Mouse (Mus musculus) hindbrain, postnatal 0 days (tissue): ENCODE measurements at regions not wholly inside any gene's neighbourhood (a gene's known extent, or its start where the extent isn't known, plus 50 kb on each side); places are given as distances from the start of the nearest gene placed in this dataset.

Experiments used
- ATAC-seq: fragments of 200-750 bp; cut with Nextera tagmentation; 2 replicates; pipeline ENCODE4 v1.8.0; 2017; ENCODE audit warnings: mild to moderate bottlenecking, moderate TSS enrichment, moderate library complexity
- DNase-seq: peaks from one replicate; pipeline ENCODE4 v3.0.0-alpha.2; 2015; ENCODE audit warnings: low spot score
- H3K27ac ChIP-seq: fragments of 300-500 bp; sonication (generic); 2 replicates; pipeline ENCODE4 v1.5.1; 2014; ENCODE audit warnings: mild to moderate bottlenecking
- H3K27me3 ChIP-seq: fragments of 300-500 bp; sonication (generic); 2 replicates; pipeline ENCODE4 v1.6.1; 2014; ENCODE audit warnings: low read length, mixed read lengths; ENCODE audit not compliant: insufficient read depth
- H3K36me3 ChIP-seq: fragments of 300-500 bp; sonication (generic); 2 replicates; pipeline ENCODE4 v1.6.1; 2014; ENCODE audit warnings: low read length, mixed read lengths; ENCODE audit not compliant: insufficient read depth
- H3K4me1 ChIP-seq: fragments of 300-500 bp; sonication (generic); 2 replicates; pipeline ENCODE4 v1.6.1; 2014; ENCODE audit warnings: antibody characterized with exemption, low read length, mixed read lengths; ENCODE audit not compliant: insufficient read depth
- H3K4me2 ChIP-seq: fragments of 300-500 bp; sonication (generic); 2 replicates; pipeline ENCODE4 v1.6.1; 2014; ENCODE audit warnings: low read depth, mild to moderate bottlenecking, low read length, moderate library complexity, mixed read lengths
- H3K4me3 ChIP-seq: fragments of 300-500 bp; sonication (generic); 2 replicates; pipeline ENCODE4 v1.5.1; 2014; ENCODE audit warnings: low read length
- H3K9ac ChIP-seq: fragments of 300-500 bp; sonication (generic); replicated peaks from 2 replicates; pipeline ENCODE4 v1.6.1; 2014; ENCODE audit warnings: mild to moderate bottlenecking, low read length, moderate library complexity, mixed read lengths
- H3K9me3 ChIP-seq: fragments of 300-500 bp; sonication (generic); 2 replicates; pipeline ENCODE4 v1.6.1; 2016; ENCODE audit warnings: low read length, mixed read lengths
- CTCF ChIP-seq: IDR thresholded peaks from 2 replicates; pipeline ENCODE4 v1.5.1; 2016; ENCODE audit warnings: antibody characterized with exemption, control low read depth, low read depth
- WGBS: fragments of 180-500 bp; shearing (Covaris S2); extraction: QIAGEN DNeasy Blood & Tissue Kit; methylation state at CpG from one replicate; pipeline ENCODE4 v1.1.7; 2014; 5-methylcytosine and 5-hydroxymethylcytosine counted together

GRCm38 (mm10) chr8:126662797-126663784 is 69.3 kb upstream of the Irf2bp2 start:
- Histone ChIP-seq H3K4me1 (peaks cover 72% of the 10 kb centered on the region), H3K27me3 (no peaks in the 10 kb centered on the region), H3K9ac (peak overlapping the region; percentile 28; the same call in 1 of the 2 replicates), H3K27ac (peak overlapping the region; percentile 66), H3K4me2 (no peak overlapping the region), H3K9me3 (no peaks in the 10 kb centered on the region), H3K4me3 (no peak overlapping the region), H3K36me3 (no peaks in the 10 kb centered on the region)
- DNase-seq: no peak
- ATAC-seq: no peak
- TF ChIP-seq CTCF: no peak
- WGBS: 37% methylated on average over 14 of the region's 14 CpGs

DNA sequence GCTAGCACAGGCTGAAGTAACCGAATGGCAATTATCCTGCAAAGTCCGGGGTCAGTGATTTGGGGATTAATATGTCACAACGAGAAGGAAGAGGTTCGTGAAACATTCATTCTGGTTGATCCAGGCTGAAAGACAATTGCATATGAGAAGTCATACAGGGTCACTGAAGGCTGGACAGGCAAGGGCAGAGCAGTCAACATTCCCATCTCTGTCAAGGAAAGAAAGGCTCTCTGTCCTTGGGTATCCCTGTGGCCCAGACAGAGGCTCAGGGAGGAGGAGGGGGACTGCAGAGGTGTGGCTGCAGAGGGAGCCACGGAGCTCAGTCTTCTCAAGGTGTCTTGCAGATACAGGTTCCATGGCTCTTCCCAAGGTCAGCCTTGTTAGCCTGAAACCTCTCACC is 68.4 kb upstream of the Irf2bp2 start:
- Histone ChIP-seq H3K4me3 (no peak overlapping the region), H3K27ac (peak overlapping the region; percentile 74), H3K9me3 (no peaks in the 10 kb centered on the region), H3K36me3 (no peaks in the 10 kb centered on the region), H3K4me2 (no peak overlapping the region), H3K4me1 (peaks cover 65% of the 10 kb centered on the region), H3K9ac (no peak overlapping the region), H3K27me3 (no peaks in the 10 kb centered on the region)
- 0 out of 2 replicates have a peak, but pooled peaks have one; percentile 11 for TF ChIP-seq CTCF
- DNase-seq (no peak), ATAC-seq (no peak)
- 39% methylated on average over 5 of the region's 5 CpGs for WGBS

- Histone ChIP-seq H3K27me3 (no peaks in the 10 kb centered on the region), H3K4me2 (no peak overlapping the region; the same call in 1 of the 2 replicates), H3K27ac (peak overlapping the region; percentile 74), H3K36me3 (no peaks in the 10 kb centered on the region), H3K4me1 (peaks cover 61% of the 10 kb centered on the region), H3K4me3 (no peak overlapping the region), H3K9ac (no peak overlapping the region; the same call in 1 of the 2 replicates), H3K9me3 (no peaks in the 10 kb centered on the region)
- WGBS: 14% methylated on average over 14 of the region's 14 CpGs
- peak; percentile 31 for DNase-seq
- TF ChIP-seq CTCF: no peak
- ATAC-seq: no peak
These were observed 67.8 kb upstream of the Irf2bp2 start for GRCm38 (mm10) chr8:126661511-126662142.

- ATAC-seq (no peak), DNase-seq (peak; percentile 76)
- Histone ChIP-seq H3K4me3 (no peak overlapping the region), H3K9me3 (no peaks in the 10 kb centered on the region), H3K4me2 (peak overlapping the region; percentile 36), H3K9ac (peak overlapping the region; percentile 39), H3K4me1 (peaks cover 59% of the 10 kb centered on the region), H3K27ac (peak overlapping the region; percentile 74), H3K36me3 (no peaks in the 10 kb centered on the region), H3K27me3 (no peaks in the 10 kb centered on the region)
- TF ChIP-seq CTCF: no peak
- WGBS: 4% methylated on average over 8 of the region's 12 CpGs
These were observed 67.0 kb upstream of the Irf2bp2 start for GRCm38 (mm10) chr8:126660658-126661316.

GRCm38 (mm10) chr8:126659691-126660657 is 66.2 kb upstream of the Irf2bp2 start:
- no peaks in the 10 kb centered on the region for H3K9me3 ChIP-seq
- peak overlapping the region; percentile 74 for H3K27ac ChIP-seq
- peak overlapping the region; percentile 36; the same call in 1 of the 2 replicates for H3K4me2 ChIP-seq
- ATAC-seq (no peak), DNase-seq (peak; percentile 9)
- TF ChIP-seq CTCF: no peak
- WGBS: 43% methylated on average over 12 of the region's 12 CpGs
- H3K9ac ChIP-seq: no peak overlapping the region; the same call in 1 of the 2 replicates
- H3K4me1 ChIP-seq: peaks cover 52% of the 10 kb centered on the region
- no peaks in the 10 kb centered on the region for H3K36me3 ChIP-seq
- H3K4me3 ChIP-seq: no peak overlapping the region
- no peaks in the 10 kb centered on the region for H3K27me3 ChIP-seq
